13 mouse cellular contexts compared by ENCODE assay signal in genomic region chr7:126463004-126463403, GRCm38 (mm10). TPM values are rescaled to one million over a fixed set of nuclear protein-coding genes. Genes with fewer than 3 reads are reported as not detected.
DNase-seq lines count a peak whose midpoint lies in the region; ATAC-seq and TF ChIP-seq lines count a peak whose summit lies in the region.
"Had no signal": no experiment of that assay in that cellular context is flagged by ENCODE, and none has a peak within 500 bp of the region (broad histone marks: within the 10 kb centered on the region; RNA-seq: fewer than 3 reads in every experiment).

TSS of gene Atp2a1 (minus strand) at chr7:126463108.

- no peak for ATAC-seq in forebrain, embryonic 13.5 days
- ATAC-seq in forebrain, embryonic 11.5 days (replicated peaks; ENCODE audit: low FRiP score), result no peak
- no peak for ATAC-seq in liver, embryonic 15.5 days (ENCODE audit: insufficient read depth)
- ATAC-seq in liver, postnatal 0 days, result no peak
- ATAC-seq in embryonic facial prominence, embryonic 12.5 days (ENCODE audit: insufficient number of reproducible peaks, insufficient read depth, low FRiP score, low TSS enrichment), result no peak
- ATAC-seq in limb, embryonic 12.5 days (ENCODE audit: insufficient number of reproducible peaks, insufficient read depth, low FRiP score, low TSS enrichment, low read depth), result no peak
- ATAC-seq in monocyte, adult 5-6 weeks (replicated peaks; ENCODE audit: insufficient number of reproducible peaks, low FRiP score, low TSS enrichment, poor library complexity, severe bottlenecking), result no peak

- 45% methylated on average over 5 of the region's 5 CpGs for WGBS in forebrain, embryonic 13.5 days
- WGBS in forebrain, embryonic 11.5 days, result 49% methylated on average over 5 of the region's 5 CpGs
- 64% methylated on average over 5 of the region's 5 CpGs for WGBS in liver, embryonic 15.5 days (ENCODE audit: insufficient replicate concordance)
- 60% methylated on average over 4 of the region's 5 CpGs for WGBS in liver, postnatal 0 days (ENCODE audit: insufficient replicate concordance)
- WGBS in embryonic facial prominence, embryonic 12.5 days, result 35% methylated on average over 5 of the region's 5 CpGs
- 36% methylated on average over 5 of the region's 5 CpGs for WGBS in limb, embryonic 12.5 days

- TF ChIP-seq CTCF in liver, postnatal 0 days (IDR thresholded peaks at IDR 0.05; ENCODE audit: low read depth), result no peak

- peak within 1 kb of the TSS; percentile 40 for H3K9ac ChIP-seq in forebrain, embryonic 13.5 days
- no peak within 1 kb of the TSS for H3K9ac ChIP-seq in forebrain, embryonic 11.5 days (ENCODE audit: low read length)
- H3K9ac ChIP-seq in liver, embryonic 15.5 days, result no peak within 1 kb of the TSS
- H3K9ac ChIP-seq in liver, postnatal 0 days (replicated peaks), result no peak within 1 kb of the TSS
- H3K9ac ChIP-seq in embryonic facial prominence, embryonic 12.5 days, result peak within 1 kb of the TSS; percentile 25; the same call in 1 of the 2 replicates
- H3K9ac ChIP-seq in limb, embryonic 12.5 days (replicated peaks), result peak within 1 kb of the TSS; percentile 40
- H3K9ac ChIP-seq: liver, embryonic 14.5 days; midbrain, embryonic 12.5 days had no signal

- H3K27ac ChIP-seq in forebrain, embryonic 13.5 days, result no peak within 1 kb of the TSS
- H3K27ac ChIP-seq in forebrain, embryonic 11.5 days (ENCODE audit: low read depth, low read length), result no peak within 1 kb of the TSS
- H3K27ac ChIP-seq in liver, embryonic 15.5 days (replicated peaks), result no peak within 1 kb of the TSS
- no peak within 1 kb of the TSS for H3K27ac ChIP-seq in liver, postnatal 0 days (ENCODE audit: low read depth)
- H3K27ac ChIP-seq in embryonic facial prominence, embryonic 12.5 days, result peak within 1 kb of the TSS; percentile 37; the same call in 1 of the 2 replicates
- peak within 1 kb of the TSS; percentile 62 for H3K27ac ChIP-seq in limb, embryonic 12.5 days
- H3K27ac ChIP-seq: layer of hippocampus, adult 2 months; liver, embryonic 14.5 days; midbrain, embryonic 12.5 days had no signal

- H3K36me3 ChIP-seq in forebrain, embryonic 13.5 days (ENCODE audit: poor library complexity, severe bottlenecking), result peaks cover 21% of the 10 kb centered on the region
- H3K36me3 ChIP-seq in forebrain, embryonic 11.5 days (ENCODE audit: control insufficient read depth, insufficient read depth, low read length), result no peaks in the 10 kb centered on the region; the same call in 1 of the 2 replicates
- H3K36me3 ChIP-seq in liver, embryonic 15.5 days (replicated peaks), result peaks cover 17% of the 10 kb centered on the region
- H3K36me3 ChIP-seq in liver, postnatal 0 days (replicated peaks; ENCODE audit: insufficient read depth, low read length), result peaks cover 18% of the 10 kb centered on the region
- peaks cover 20% of the 10 kb centered on the region for H3K36me3 ChIP-seq in embryonic facial prominence, embryonic 12.5 days
- peaks cover 22% of the 10 kb centered on the region for H3K36me3 ChIP-seq in limb, embryonic 12.5 days

- no peaks in the 10 kb centered on the region for H3K9me3 ChIP-seq in forebrain, embryonic 13.5 days (replicated peaks)
- H3K9me3 ChIP-seq in forebrain, embryonic 11.5 days (ENCODE audit: control insufficient read depth, low read length), result no peaks in the 10 kb centered on the region
- H3K9me3 ChIP-seq in liver, embryonic 15.5 days (replicated peaks), result no peaks in the 10 kb centered on the region
- H3K9me3 ChIP-seq in liver, postnatal 0 days (ENCODE audit: low read length), result no peaks in the 10 kb centered on the region
- H3K9me3 ChIP-seq in embryonic facial prominence, embryonic 12.5 days, result no peaks in the 10 kb centered on the region
- H3K9me3 ChIP-seq in limb, embryonic 12.5 days, result no peaks in the 10 kb centered on the region
- H3K9me3 ChIP-seq: midbrain, embryonic 12.5 days had no signal

- DNase-seq in forebrain, embryonic 11.5 days (ENCODE audit: low spot score), result no peak
- DNase-seq in liver, postnatal 0 days, result no peak
- no peak for DNase-seq in thymus, postnatal 14 days
- DNase-seq: adrenal gland, adult 8-10 months; cerebellum, adult 9-11 months had no signal

- TF ChIP-seq EP300 in liver, postnatal 0 days (IDR thresholded peaks at IDR 0.05; ENCODE audit: low read depth), result no peak

- H3K4me2 ChIP-seq in forebrain, embryonic 13.5 days, result no peak within 1 kb of the TSS
- H3K4me2 ChIP-seq in forebrain, embryonic 11.5 days (ENCODE audit: low read depth, low read length, severe bottlenecking), result no peak within 1 kb of the TSS
- H3K4me2 ChIP-seq in liver, embryonic 15.5 days, result no peak within 1 kb of the TSS
- no peak within 1 kb of the TSS for H3K4me2 ChIP-seq in liver, postnatal 0 days (ENCODE audit: low read depth, low read length)
- 0 out of 2 replicates have a peak within 1 kb of the TSS, but pooled peaks have one; percentile 6 for H3K4me2 ChIP-seq in embryonic facial prominence, embryonic 12.5 days (replicated peaks)
- H3K4me2 ChIP-seq in limb, embryonic 12.5 days, result peak within 1 kb of the TSS; percentile 23
- H3K4me2 ChIP-seq: midbrain, embryonic 12.5 days had no signal

- H3K27me3 ChIP-seq in forebrain, embryonic 13.5 days, result no peaks in the 10 kb centered on the region
- no peaks in the 10 kb centered on the region for H3K27me3 ChIP-seq in forebrain, embryonic 11.5 days (ENCODE audit: control insufficient read depth, insufficient read depth, low read length)
- no peaks in the 10 kb centered on the region for H3K27me3 ChIP-seq in liver, embryonic 15.5 days
- no peaks in the 10 kb centered on the region for H3K27me3 ChIP-seq in liver, postnatal 0 days (ENCODE audit: insufficient read depth, low read length)
- H3K27me3 ChIP-seq in embryonic facial prominence, embryonic 12.5 days, result no peaks in the 10 kb centered on the region
- peaks cover 6% of the 10 kb centered on the region; the same call in 1 of the 2 replicates for H3K27me3 ChIP-seq in limb, embryonic 12.5 days

- H3K4me3 ChIP-seq in forebrain, embryonic 13.5 days, result no peak within 1 kb of the TSS
- no peak within 1 kb of the TSS for H3K4me3 ChIP-seq in forebrain, embryonic 11.5 days (ENCODE audit: low read depth, low read length)
- H3K4me3 ChIP-seq in liver, embryonic 15.5 days (replicated peaks), result no peak within 1 kb of the TSS
- H3K4me3 ChIP-seq in liver, postnatal 0 days (ENCODE audit: low read depth, low read length), result no peak within 1 kb of the TSS
- no peak within 1 kb of the TSS for H3K4me3 ChIP-seq in embryonic facial prominence, embryonic 12.5 days
- peak within 1 kb of the TSS; percentile 12 for H3K4me3 ChIP-seq in limb, embryonic 12.5 days (replicated peaks)
- H3K4me3 ChIP-seq: layer of hippocampus, adult 2 months; midbrain, embryonic 12.5 days had no signal

- H3K4me1 ChIP-seq in forebrain, embryonic 13.5 days, result no peaks in the 10 kb centered on the region
- H3K4me1 ChIP-seq in forebrain, embryonic 11.5 days (replicated peaks; ENCODE audit: control insufficient read depth, insufficient read depth, low read length), result no peaks in the 10 kb centered on the region
- peaks cover 37% of the 10 kb centered on the region for H3K4me1 ChIP-seq in liver, embryonic 15.5 days (replicated peaks)
- H3K4me1 ChIP-seq in liver, postnatal 0 days (ENCODE audit: insufficient read depth), result peaks cover 16% of the 10 kb centered on the region
- peaks cover 15% of the 10 kb centered on the region for H3K4me1 ChIP-seq in embryonic facial prominence, embryonic 12.5 days
- peaks cover 37% of the 10 kb centered on the region for H3K4me1 ChIP-seq in limb, embryonic 12.5 days (replicated peaks)
- H3K4me1 ChIP-seq: midbrain, embryonic 12.5 days had no signal

RNA-seq across cellular contexts. Expression of gene Atp2a1, which starts in this region (rescaled TPM):
- polyA plus RNA-seq in forebrain, embryonic 13.5 days (2015; fragmentation: Nextera tagmentation; extraction: Ambion mirVana), result 0.19 and 0.32 TPM in 2 replicates
- not detected in 2 replicates for polyA plus RNA-seq in forebrain, embryonic 11.5 days (2014; fragmentation: Nextera tagmentation; extraction: Ambion mirVana)
- 9.8 and 16.5 TPM in 2 replicates for polyA plus RNA-seq in liver, embryonic 15.5 days (2015; fragmentation: Nextera tagmentation; extraction: Ambion mirVana)
- 2.2 and 34.1 TPM in 2 replicates for polyA plus RNA-seq in liver, postnatal 0 days (2015; fragmentation: Nextera tagmentation; extraction: Ambion mirVana)
- polyA plus RNA-seq in embryonic facial prominence, embryonic 12.5 days (2016; fragmentation: Nextera tagmentation; extraction: Ambion mirVana), result 22.3 and 26.8 TPM in 2 replicates
- 52.5 and 54.1 TPM in 2 replicates for polyA plus RNA-seq in limb, embryonic 12.5 days (2016; fragmentation: Nextera tagmentation; extraction: Ambion mirVana)
- 0.10 to 0.58 TPM (median 0.32 TPM) in 3 replicates for total RNA-seq in monocyte, adult 5-6 weeks (2017)

Comparison
In these comparisons a context has a peak if more than half of its experiments do, and no peak if none do; other contexts are left out.
1. H3K9ac ChIP-seq: peak in forebrain, embryonic 13.5 days (single experiment), embryonic facial prominence, embryonic 12.5 days (single experiment) and limb, embryonic 12.5 days (single experiment); none in forebrain, embryonic 11.5 days (single experiment), liver, embryonic 15.5 days (single experiment) and liver, postnatal 0 days (single experiment).
2. H3K27ac ChIP-seq: peak in embryonic facial prominence, embryonic 12.5 days (single experiment) and limb, embryonic 12.5 days (single experiment); none in forebrain, embryonic 13.5 days (single experiment), forebrain, embryonic 11.5 days (single experiment), liver, embryonic 15.5 days (single experiment) and liver, postnatal 0 days (single experiment).
3. H3K4me2 ChIP-seq: peak in embryonic facial prominence, embryonic 12.5 days (single experiment) and limb, embryonic 12.5 days (single experiment); none in forebrain, embryonic 13.5 days (single experiment), forebrain, embryonic 11.5 days (single experiment), liver, embryonic 15.5 days (single experiment) and liver, postnatal 0 days (single experiment).